Mouse (Mus musculus) liver, embryonic 15.5 days (tissue): Measurements from ENCODE around the gene Prkd1. TPM values are rescaled to one million over a fixed set of nuclear protein-coding genes. Genes with fewer than 3 reads are reported as not detected.

Experiments
- ATAC-seq: fragments of 200-750 bp; cut with Nextera tagmentation; 2 replicates; pipeline ENCODE4 v1.8.0; 2017; ENCODE audit warnings: moderate number of reproducible peaks, mild to moderate bottlenecking, moderate library complexity; ENCODE audit not compliant: insufficient read depth
- H3K27ac ChIP-seq: fragments of 300-500 bp; sonication (generic); replicated peaks from 2 replicates; pipeline ENCODE4 v1.5.1; 2015; ENCODE audit warnings: mild to moderate bottlenecking, inconsistent platforms
- H3K27me3 ChIP-seq: fragments of 300-500 bp; sonication (generic); 2 replicates; pipeline ENCODE4 v1.6.1; 2015; ENCODE audit warnings: mild to moderate bottlenecking, inconsistent platforms
- H3K36me3 ChIP-seq: fragments of 300-500 bp; sonication (generic); replicated peaks from 2 replicates; pipeline ENCODE4 v1.6.1; 2015; ENCODE audit warnings: moderate library complexity, mild to moderate bottlenecking, inconsistent platforms
- H3K4me1 ChIP-seq: fragments of 300-500 bp; sonication (generic); replicated peaks from 2 replicates; pipeline ENCODE4 v1.6.1; 2015; ENCODE audit warnings: inconsistent platforms
- H3K4me2 ChIP-seq: fragments of 300-500 bp; sonication (generic); 2 replicates; pipeline ENCODE4 v1.6.1; 2015; ENCODE audit warnings: moderate library complexity, mild to moderate bottlenecking, inconsistent platforms
- H3K4me3 ChIP-seq: fragments of 300-500 bp; sonication (generic); replicated peaks from 2 replicates; pipeline ENCODE4 v1.5.1; 2015; ENCODE audit warnings: mild to moderate bottlenecking, inconsistent platforms
- H3K9ac ChIP-seq: fragments of 300-500 bp; sonication (generic); 2 replicates; pipeline ENCODE4 v1.6.1; 2015; ENCODE audit warnings: moderate library complexity, mild to moderate bottlenecking, inconsistent platforms
- H3K9me3 ChIP-seq: fragments of 300-500 bp; sonication (generic); replicated peaks from 2 replicates; pipeline ENCODE4 v1.6.1; 2016; ENCODE audit warnings: inconsistent platforms
- WGBS: fragments of 180-500 bp; shearing (Covaris S2); methylation state at CpG from one replicate; pipeline ENCODE4 v1.1.7; 2015; ENCODE audit warnings: mixed read lengths; ENCODE audit not compliant: insufficient replicate concordance; 5-methylcytosine and 5-hydroxymethylcytosine counted together
- polyA plus RNA-seq: library from polyadenylated mRNA; unstranded; fragments of >200 nt; fragmentation: Nextera tagmentation; extraction: Ambion mirVana; gene quantifications from 2 replicates; pipeline ENCODE4 v1.2.1, GENCODE M21; 2015

Prkd1 gene
- polyA plus RNA-seq, 1 experiment from 2014 or later, result 0.61 TPM

DNA sequence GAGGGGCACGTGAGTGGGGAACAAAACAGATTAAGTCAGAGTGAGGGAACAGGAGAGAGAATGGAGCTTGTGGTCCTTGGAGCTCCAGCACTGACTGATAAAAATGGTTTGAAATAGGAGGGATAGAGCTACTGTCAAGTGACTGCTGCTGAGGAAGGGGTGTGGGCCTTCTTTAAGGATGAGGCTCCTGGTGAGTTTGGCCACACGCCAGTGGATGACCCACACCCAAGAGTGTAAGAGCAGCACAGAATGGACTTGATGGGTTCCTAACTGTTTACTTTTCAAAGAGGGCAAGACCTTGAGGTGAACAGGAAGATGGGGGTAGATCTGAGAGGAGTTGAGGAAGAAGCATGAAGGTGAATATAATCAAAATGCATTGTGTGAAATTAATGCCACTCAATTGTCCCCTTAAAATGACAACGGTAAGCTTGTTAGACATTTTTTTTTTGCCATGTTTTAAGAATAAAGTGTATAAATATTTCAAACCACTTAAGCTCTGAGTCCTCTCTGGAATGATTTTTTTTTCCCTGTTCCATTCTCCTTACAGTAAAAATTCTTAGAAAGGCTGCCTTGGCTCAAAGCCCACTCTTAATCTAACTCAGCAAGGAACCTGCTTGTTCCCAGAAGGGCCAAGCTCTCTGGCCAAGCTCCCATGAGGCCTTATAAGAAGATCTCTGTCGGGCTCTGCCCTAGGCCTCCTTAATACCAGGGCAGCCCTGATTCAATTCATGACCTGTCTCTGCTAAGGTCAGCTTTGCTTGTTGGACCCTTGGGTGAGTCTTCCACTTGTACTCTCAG, 42.0 kb downstream of the Prkd1 start:
- 63% methylated on average over 4 of the region's 4 CpGs for WGBS
- no peaks in the 10 kb centered on the region for H3K27me3 ChIP-seq
- no peak overlapping the region for H3K27ac ChIP-seq
- no peak overlapping the region for H3K9ac ChIP-seq
- H3K36me3 ChIP-seq, result no peaks in the 10 kb centered on the region
- no peaks in the 10 kb centered on the region for H3K9me3 ChIP-seq
- no peaks in the 10 kb centered on the region for H3K4me1 ChIP-seq
- ATAC-seq, result no peak
- no peak overlapping the region for H3K4me3 ChIP-seq
- H3K4me2 ChIP-seq, result no peak overlapping the region

DNA sequence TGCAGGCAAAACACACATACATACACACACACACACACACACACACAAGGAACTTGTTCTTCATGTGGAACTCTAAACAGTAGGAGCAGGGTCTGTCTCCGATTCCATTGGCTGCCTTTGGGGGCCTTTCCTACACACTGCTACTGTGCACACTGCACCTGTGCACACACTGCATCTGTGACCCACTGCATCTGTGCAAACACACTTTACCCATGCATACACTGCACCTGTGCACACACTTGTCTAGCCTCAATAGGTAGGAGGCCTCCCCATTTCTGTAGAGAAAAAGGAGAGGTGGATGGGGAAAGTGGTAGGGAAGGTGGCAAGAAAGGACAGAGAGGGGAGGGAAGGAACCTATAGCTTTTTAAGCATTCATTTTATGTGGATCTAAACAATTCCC, 49.5 kb downstream of the Prkd1 start:
- 42% methylated on average over 1 of the region's 1 CpGs for WGBS
- Histone ChIP-seq H3K4me1 (no peaks in the 10 kb centered on the region), H3K9me3 (no peaks in the 10 kb centered on the region), H3K4me2 (no peak overlapping the region), H3K27ac (no peak overlapping the region), H3K4me3 (no peak overlapping the region), H3K36me3 (no peaks in the 10 kb centered on the region), H3K27me3 (no peaks in the 10 kb centered on the region), H3K9ac (no peak overlapping the region)
- ATAC-seq, result no peak

DNA sequence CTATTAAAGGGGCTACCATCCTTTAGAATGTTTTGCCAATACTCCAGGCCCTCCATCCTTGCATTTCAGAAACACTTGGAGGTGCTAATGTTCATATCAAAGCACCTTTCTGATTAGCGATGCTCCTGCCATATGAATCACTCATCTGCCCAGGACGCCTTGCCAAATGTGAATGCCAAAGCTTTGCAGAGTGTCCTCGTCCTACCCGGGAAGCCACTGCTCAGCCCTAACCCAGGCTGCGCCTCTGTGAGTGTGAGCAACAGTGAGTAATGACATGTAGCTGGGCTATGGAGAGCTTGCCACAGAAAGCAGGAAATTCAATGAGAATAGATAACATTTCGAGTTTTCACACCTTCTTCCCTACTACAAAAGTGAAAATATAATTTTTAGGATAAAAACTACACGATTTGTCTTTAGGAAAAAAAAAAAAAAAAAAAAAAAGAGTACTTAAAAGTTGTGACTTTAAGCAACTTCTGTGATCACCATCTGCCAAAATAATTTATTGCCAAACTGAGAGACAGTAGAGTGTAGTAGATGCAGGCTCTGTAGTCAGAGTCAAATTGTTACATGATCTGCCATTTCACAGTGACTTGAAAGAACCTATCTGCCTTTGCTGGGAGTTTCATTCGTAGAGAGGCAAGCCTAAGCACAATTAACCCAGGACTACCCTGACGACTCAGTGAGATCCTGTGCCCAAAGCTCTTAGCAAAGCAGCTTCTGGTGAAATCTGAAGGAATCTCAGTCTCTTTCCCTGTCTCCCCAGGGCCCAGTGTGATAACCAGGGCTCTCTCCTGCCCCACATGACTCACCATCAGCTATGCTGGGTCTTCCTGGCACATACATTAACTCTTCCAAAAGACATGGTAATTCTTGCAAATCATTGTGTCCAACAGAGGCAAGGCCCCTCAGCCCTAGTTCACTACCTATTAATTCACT, 50.6 kb downstream of the Prkd1 start:
- ATAC-seq, result no peak
- no peaks in the 10 kb centered on the region for H3K9me3 ChIP-seq
- WGBS, result 55% methylated on average over 9 of the region's 9 CpGs
- H3K4me1 ChIP-seq, result no peaks in the 10 kb centered on the region
- H3K4me2 ChIP-seq, result no peak overlapping the region
- no peaks in the 10 kb centered on the region for H3K36me3 ChIP-seq
- no peak overlapping the region for H3K27ac ChIP-seq
- no peak overlapping the region for H3K9ac ChIP-seq
- H3K4me3 ChIP-seq, result no peak overlapping the region
- no peaks in the 10 kb centered on the region for H3K27me3 ChIP-seq

DNA sequence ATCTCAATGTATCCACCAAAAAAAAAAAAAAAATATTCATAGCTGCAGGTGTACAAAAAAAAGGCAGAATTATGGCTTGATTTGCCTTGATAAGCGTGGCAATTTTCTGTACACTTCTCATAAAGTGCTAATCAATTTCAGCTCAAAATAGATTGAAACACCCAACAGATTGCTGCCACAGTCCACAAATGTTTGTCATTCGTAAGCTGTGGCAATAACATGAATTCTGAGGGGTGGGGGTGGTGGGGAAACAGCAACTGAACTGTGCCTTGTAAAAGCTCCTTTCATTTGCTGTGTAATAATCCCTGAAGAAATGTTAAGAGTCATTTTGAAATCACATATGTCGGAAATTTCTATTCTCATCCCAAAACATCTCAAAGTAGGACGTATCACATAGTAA, 51.4 kb downstream of the Prkd1 start:
- H3K9ac ChIP-seq, result no peak overlapping the region
- no peak overlapping the region for H3K4me2 ChIP-seq
- 65% methylated on average over 4 of the region's 4 CpGs for WGBS
- H3K9me3 ChIP-seq, result no peaks in the 10 kb centered on the region
- H3K4me3 ChIP-seq, result no peak overlapping the region
- no peaks in the 10 kb centered on the region for H3K4me1 ChIP-seq
- H3K27ac ChIP-seq, result no peak overlapping the region
- H3K36me3 ChIP-seq, result no peaks in the 10 kb centered on the region
- no peak for ATAC-seq
- no peaks in the 10 kb centered on the region for H3K27me3 ChIP-seq

DNA sequence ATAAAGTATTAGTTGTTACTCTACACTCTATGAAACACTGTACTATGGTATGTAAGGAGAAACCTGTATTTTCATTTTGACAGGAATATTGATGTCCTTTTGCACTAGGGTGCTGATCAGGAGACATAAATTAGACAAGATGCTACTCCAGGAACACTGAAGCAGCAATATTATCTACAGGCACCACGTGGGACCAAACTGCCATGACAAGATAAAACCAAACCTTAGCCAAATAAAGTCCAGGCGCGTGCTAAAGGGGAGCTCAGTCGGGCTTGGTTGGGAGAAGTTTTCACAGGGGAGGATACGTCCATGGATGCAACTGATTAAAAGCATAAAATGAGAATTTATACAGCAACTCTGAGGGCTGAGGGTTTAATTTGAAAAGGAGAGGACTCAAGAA, 53.1 kb downstream of the Prkd1 start:
- no peak for ATAC-seq
- no peak overlapping the region for H3K4me2 ChIP-seq

DNA sequence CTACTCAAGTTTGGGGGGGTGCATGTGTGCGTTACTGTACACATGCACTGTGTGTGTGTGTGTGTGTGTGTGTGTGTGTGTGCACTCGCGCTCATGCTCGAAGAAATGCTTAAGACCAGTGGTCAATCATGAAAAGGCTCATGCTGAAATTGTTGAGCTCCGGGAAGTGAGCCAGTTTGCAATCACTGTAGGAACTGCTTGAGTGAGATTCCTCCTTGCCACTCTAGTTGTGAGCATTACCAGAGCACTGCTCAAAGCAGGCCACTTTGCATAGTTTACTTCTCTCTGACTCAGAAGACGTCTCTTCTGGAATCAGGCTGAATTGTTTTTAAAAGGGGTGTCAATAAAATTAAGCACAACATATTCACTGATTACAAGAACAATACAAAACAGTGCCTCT, 54.4 kb downstream of the Prkd1 start:
- Histone ChIP-seq H3K27me3 (no peaks in the 10 kb centered on the region), H3K4me2 (no peak overlapping the region), H3K4me3 (no peak overlapping the region), H3K27ac (no peak overlapping the region), H3K4me1 (no peaks in the 10 kb centered on the region), H3K9ac (no peak overlapping the region), H3K9me3 (no peaks in the 10 kb centered on the region), H3K36me3 (no peaks in the 10 kb centered on the region)
- ATAC-seq, result no peak
- WGBS, result 63% methylated on average over 6 of the region's 6 CpGs

More for the DNA sequence above, 53.1 kb downstream of the Prkd1 start:
- Histone ChIP-seq H3K9ac (no peak overlapping the region), H3K27ac (no peak overlapping the region), H3K27me3 (no peaks in the 10 kb centered on the region), H3K4me3 (no peak overlapping the region), H3K36me3 (no peaks in the 10 kb centered on the region), H3K9me3 (no peaks in the 10 kb centered on the region), H3K4me1 (no peaks in the 10 kb centered on the region)
- 47% methylated on average over 5 of the region's 5 CpGs for WGBS

DNA sequence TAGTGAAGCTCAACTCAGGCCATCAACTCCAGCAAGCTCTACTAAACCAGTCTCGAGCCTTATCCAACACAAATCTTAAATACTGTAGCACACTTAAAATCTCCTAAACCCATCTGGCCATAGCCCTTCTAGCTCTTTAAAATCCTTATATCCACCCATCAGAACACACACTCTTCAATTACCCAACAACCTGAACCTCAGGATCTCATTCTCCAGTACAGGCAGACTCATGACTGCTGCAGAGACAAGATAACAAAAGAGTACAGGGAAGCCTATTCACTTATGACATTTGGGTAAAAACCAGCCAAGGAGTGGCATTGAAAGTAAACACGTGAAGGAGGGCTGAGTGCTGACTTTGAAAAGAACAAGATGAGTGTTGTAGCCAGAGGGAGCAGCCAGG, 55.4 kb downstream of the Prkd1 start:
- no peak overlapping the region for H3K4me2 ChIP-seq
- H3K27me3 ChIP-seq, result no peaks in the 10 kb centered on the region
- H3K4me1 ChIP-seq, result no peaks in the 10 kb centered on the region
- no peak overlapping the region for H3K9ac ChIP-seq
- no peak overlapping the region for H3K27ac ChIP-seq
- H3K36me3 ChIP-seq, result no peaks in the 10 kb centered on the region
- H3K9me3 ChIP-seq, result no peaks in the 10 kb centered on the region
- WGBS, result 36% methylated on average over 2 of the region's 2 CpGs
- no peak overlapping the region for H3K4me3 ChIP-seq
- ATAC-seq, result no peak

DNA sequence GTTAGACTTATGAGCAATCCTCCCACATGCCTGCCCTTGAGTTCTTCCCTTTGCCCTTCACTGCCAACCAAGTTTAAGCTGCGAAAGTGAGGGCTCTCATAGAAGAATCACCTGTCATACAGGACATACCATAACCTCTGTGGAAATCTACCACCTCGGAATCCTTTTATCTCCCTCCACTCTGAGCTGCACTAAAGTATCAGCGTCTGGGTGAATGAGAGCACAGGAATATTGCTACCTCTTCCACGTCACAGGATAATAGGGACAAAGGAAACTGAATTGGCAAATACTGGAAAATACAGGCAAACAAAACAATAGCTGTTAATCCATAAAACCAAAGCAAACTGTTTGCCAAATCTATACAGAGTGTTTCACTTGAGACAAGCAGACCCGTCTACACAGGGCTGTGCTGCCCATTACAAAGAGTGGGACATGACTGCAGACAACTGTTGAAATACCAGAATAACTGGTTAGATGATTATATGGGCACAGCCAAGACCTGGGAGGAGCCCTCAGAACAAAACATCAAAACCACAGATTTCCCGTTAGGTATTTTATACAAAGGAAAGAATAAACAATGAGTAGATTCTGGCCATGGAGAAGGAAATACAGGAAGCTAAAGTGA, 60.6 kb downstream of the Prkd1 start:
- no peak overlapping the region for H3K4me3 ChIP-seq
- ATAC-seq, result no peak
- no peaks in the 10 kb centered on the region for H3K36me3 ChIP-seq
- no peak overlapping the region for H3K4me2 ChIP-seq
- WGBS, result 62% methylated on average over 6 of the region's 6 CpGs
- no peak overlapping the region for H3K27ac ChIP-seq
- H3K27me3 ChIP-seq, result no peaks in the 10 kb centered on the region
- H3K9ac ChIP-seq, result no peak overlapping the region
- no peaks in the 10 kb centered on the region for H3K4me1 ChIP-seq
- H3K9me3 ChIP-seq, result no peaks in the 10 kb centered on the region

DNA sequence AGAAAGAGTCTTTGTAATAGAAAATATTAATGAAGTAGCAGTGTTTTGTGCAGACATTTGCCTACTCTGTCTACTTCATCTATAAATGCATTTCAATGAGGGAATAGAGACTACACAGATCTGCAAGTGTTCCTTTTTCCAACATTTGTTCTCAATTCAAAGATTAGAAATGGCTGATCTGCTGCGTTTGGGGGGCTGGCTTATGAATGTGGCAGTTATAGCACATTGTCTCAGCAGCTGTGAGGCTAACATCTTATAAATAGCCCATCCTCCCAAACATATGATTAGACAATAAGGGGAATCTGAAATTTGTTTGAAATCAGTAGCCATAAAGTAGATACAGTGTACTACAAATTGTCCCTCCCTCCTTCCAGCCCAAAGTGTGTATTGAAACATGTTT, 83.7 kb downstream of the Prkd1 start:
- H3K36me3 ChIP-seq, result no peaks in the 10 kb centered on the region
- no peak overlapping the region for H3K9ac ChIP-seq
- no peak overlapping the region for H3K4me2 ChIP-seq
- H3K4me1 ChIP-seq, result no peaks in the 10 kb centered on the region
- 81% methylated on average over 1 of the region's 1 CpGs for WGBS
- no peak for ATAC-seq
- H3K27ac ChIP-seq, result no peak overlapping the region
- H3K4me3 ChIP-seq, result no peak overlapping the region
- no peaks in the 10 kb centered on the region for H3K27me3 ChIP-seq
- H3K9me3 ChIP-seq, result no peaks in the 10 kb centered on the region

DNA sequence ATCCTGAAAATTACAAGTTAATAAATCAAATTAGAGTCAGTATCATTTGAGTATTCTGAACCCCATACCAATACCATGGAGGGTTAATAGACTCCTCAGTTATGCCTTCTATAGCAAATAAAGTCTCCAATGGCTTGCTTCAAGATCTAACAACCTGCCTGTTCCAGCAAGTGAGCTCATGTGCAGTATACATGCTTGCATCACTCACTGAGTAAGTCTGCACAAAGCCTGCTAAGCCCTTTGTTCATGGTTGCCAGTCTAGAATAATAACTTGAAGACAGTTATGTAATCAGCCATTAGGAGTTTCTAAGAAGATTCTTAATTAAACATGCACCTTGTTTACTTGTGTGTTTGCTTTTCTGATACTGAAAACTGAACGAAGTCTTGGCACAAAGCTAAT, 88.4 kb downstream of the Prkd1 start:
- Histone ChIP-seq H3K4me1 (no peaks in the 10 kb centered on the region), H3K27ac (no peak overlapping the region), H3K9ac (no peak overlapping the region), H3K9me3 (no peaks in the 10 kb centered on the region), H3K4me2 (no peak overlapping the region), H3K36me3 (no peaks in the 10 kb centered on the region), H3K4me3 (no peak overlapping the region), H3K27me3 (no peaks in the 10 kb centered on the region)
- ATAC-seq, result no peak
- WGBS, result 46% methylated on average over 1 of the region's 1 CpGs

DNA sequence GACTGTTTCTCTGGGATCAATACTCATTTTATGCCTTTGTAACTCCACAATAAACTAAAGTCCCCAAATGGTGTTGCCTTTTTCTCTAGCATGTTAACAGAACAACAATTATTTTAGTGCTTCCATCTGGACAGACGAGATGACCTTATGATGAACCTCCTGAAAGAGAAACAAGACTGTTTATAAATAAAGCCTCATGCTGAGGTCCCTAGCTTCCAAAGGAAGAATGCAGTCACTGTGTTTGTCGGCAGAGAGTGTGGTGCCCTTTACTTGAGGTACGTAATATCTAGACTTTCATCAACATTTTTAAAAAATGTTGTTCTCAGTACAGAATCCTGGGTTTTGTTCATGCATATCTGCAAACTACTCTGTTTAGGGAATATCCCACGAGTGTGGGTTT, 90.7 kb downstream of the Prkd1 start:
- no peak overlapping the region for H3K27ac ChIP-seq
- no peak overlapping the region for H3K4me3 ChIP-seq
- no peaks in the 10 kb centered on the region for H3K36me3 ChIP-seq
- WGBS, result 41% methylated on average over 4 of the region's 4 CpGs
- ATAC-seq, result no peak
- H3K9ac ChIP-seq, result no peak overlapping the region
- H3K4me1 ChIP-seq, result no peaks in the 10 kb centered on the region
- no peak overlapping the region for H3K4me2 ChIP-seq
- H3K9me3 ChIP-seq, result no peaks in the 10 kb centered on the region
- no peaks in the 10 kb centered on the region for H3K27me3 ChIP-seq
